Mouse (Mus musculus) heart, embryonic 13.5 days (tissue): ENCODE results near the gene Cdk20. TPM values are rescaled to one million over a fixed set of nuclear protein-coding genes. Genes with fewer than 3 reads are reported as not detected.

Experiments
- ATAC-seq: fragments of 200-750 bp; cut with Nextera tagmentation; 2 replicates; pipeline ENCODE4 v1.8.0; 2017; ENCODE audit warnings: moderate TSS enrichment; ENCODE audit not compliant: insufficient number of reproducible peaks, low FRiP score, low TSS enrichment; ENCODE audit errors: extremely low read depth
- H3K27ac ChIP-seq: fragments of 300-500 bp; sonication (generic); replicated peaks from 2 replicates; pipeline ENCODE4 v1.5.1; 2015; ENCODE audit warnings: moderate library complexity, mild to moderate bottlenecking, inconsistent platforms
- H3K27me3 ChIP-seq: fragments of 300-500 bp; sonication (generic); replicated peaks from 2 replicates; pipeline ENCODE4 v1.6.1; 2015; ENCODE audit warnings: mild to moderate bottlenecking, inconsistent platforms
- H3K36me3 ChIP-seq: fragments of 300-500 bp; sonication (generic); 2 replicates; pipeline ENCODE4 v1.6.1; 2015; ENCODE audit warnings: mild to moderate bottlenecking, inconsistent platforms
- H3K4me1 ChIP-seq: fragments of 300-500 bp; sonication (generic); 2 replicates; pipeline ENCODE4 v1.6.1; 2015; ENCODE audit warnings: inconsistent platforms
- H3K4me2 ChIP-seq: fragments of 300-500 bp; sonication (generic); 2 replicates; pipeline ENCODE4 v1.6.1; 2015; ENCODE audit warnings: inconsistent platforms, mild to moderate bottlenecking, moderate library complexity
- H3K4me3 ChIP-seq: fragments of 300-500 bp; sonication (generic); 2 replicates; pipeline ENCODE4 v1.5.1; 2015; ENCODE audit warnings: moderate library complexity, mild to moderate bottlenecking, inconsistent platforms
- H3K9ac ChIP-seq: fragments of 300-500 bp; sonication (generic); 2 replicates; pipeline ENCODE4 v1.6.1; 2015; ENCODE audit warnings: inconsistent platforms, mild to moderate bottlenecking, moderate library complexity
- H3K9me3 ChIP-seq: fragments of 300-500 bp; sonication (generic); 2 replicates; pipeline ENCODE4 v1.6.1; 2016; ENCODE audit warnings: inconsistent platforms
- WGBS: fragments of 180-500 bp; shearing (Covaris S2); methylation state at CpG from one replicate; pipeline ENCODE4 v1.1.7; 2015; ENCODE audit warnings: mixed read lengths; 5-methylcytosine and 5-hydroxymethylcytosine counted together
- polyA plus RNA-seq: library from polyadenylated mRNA; unstranded; fragments of >200 nt; fragmentation: Nextera tagmentation; extraction: Ambion mirVana; gene quantifications from 2 replicates; pipeline ENCODE4 v1.2.1, GENCODE M21; 2015

The Cdk20 gene
- 5.1 and 5.3 TPM in 2 replicates for polyA plus RNA-seq

GRCm38 (mm10) chr13:64432017-64432995 is at the start of gene Cdk20:
TSS of gene Cdk20 (plus strand) at chr13:64432314.
- Histone ChIP-seq H3K4me2 (peak within 1 kb of the TSS; percentile 79), H3K4me1 (peaks cover 13% of the 10 kb centered on the region), H3K27me3 (no peaks in the 10 kb centered on the region), H3K9me3 (no peaks in the 10 kb centered on the region), H3K36me3 (no peaks in the 10 kb centered on the region), H3K27ac (peak within 1 kb of the TSS; percentile 87), H3K4me3 (peak within 1 kb of the TSS; percentile 66), H3K9ac (peak within 1 kb of the TSS; percentile 75)
- under 1% methylated on average over 57 of the region's 57 CpGs for WGBS
- peak; percentile 94 for ATAC-seq

GRCm38 (mm10) chr13:64384937-64385336 is 47.2 kb upstream of the Cdk20 start:
- Histone ChIP-seq H3K9ac (no peak overlapping the region), H3K36me3 (no peaks in the 10 kb centered on the region), H3K4me1 (no peaks in the 10 kb centered on the region), H3K4me3 (no peak overlapping the region), H3K27ac (no peak overlapping the region), H3K9me3 (no peaks in the 10 kb centered on the region), H3K27me3 (no peaks in the 10 kb centered on the region), H3K4me2 (no peak overlapping the region)
- no peak for ATAC-seq
- 76% methylated on average over 3 of the region's 3 CpGs for WGBS

- WGBS = 28% methylated on average over 2 of the region's 2 CpGs
- no peak for ATAC-seq
- H3K4me2 ChIP-seq = no peak overlapping the region
- no peaks in the 10 kb centered on the region for H3K9me3 ChIP-seq
- H3K27ac ChIP-seq = no peak overlapping the region
- H3K9ac ChIP-seq = no peak overlapping the region
- H3K27me3 ChIP-seq = no peaks in the 10 kb centered on the region
- no peaks in the 10 kb centered on the region for H3K4me1 ChIP-seq
- H3K36me3 ChIP-seq = no peaks in the 10 kb centered on the region
- no peak overlapping the region for H3K4me3 ChIP-seq
Measured at GRCm38 (mm10) chr13:64386048-64386447, 46.1 kb upstream of the Cdk20 start.

GRCm38 (mm10) chr13:64388415-64388814 is 43.7 kb upstream of the Cdk20 start:
- H3K27ac ChIP-seq = no peak overlapping the region
- 75% methylated on average over 4 of the region's 4 CpGs for WGBS
- H3K4me1 ChIP-seq = no peaks in the 10 kb centered on the region
- H3K4me3 ChIP-seq = no peak overlapping the region
- no peak overlapping the region for H3K4me2 ChIP-seq
- no peaks in the 10 kb centered on the region for H3K9me3 ChIP-seq
- no peak for ATAC-seq
- no peaks in the 10 kb centered on the region for H3K36me3 ChIP-seq
- H3K27me3 ChIP-seq = no peaks in the 10 kb centered on the region
- no peak overlapping the region for H3K9ac ChIP-seq

- Histone ChIP-seq H3K27me3 (no peaks in the 10 kb centered on the region), H3K36me3 (no peaks in the 10 kb centered on the region), H3K9me3 (no peaks in the 10 kb centered on the region), H3K4me2 (no peak overlapping the region), H3K4me3 (no peak overlapping the region), H3K27ac (no peak overlapping the region), H3K4me1 (peaks cover 20% of the 10 kb centered on the region), H3K9ac (no peak overlapping the region)
- WGBS = 43% methylated on average over 8 of the region's 8 CpGs
- no peak for ATAC-seq
Measured at GRCm38 (mm10) chr13:64396979-64397378, 35.1 kb upstream of the Cdk20 start.

- H3K4me2 ChIP-seq = no peak overlapping the region
- ATAC-seq = no peak
- H3K27ac ChIP-seq = no peak overlapping the region
- H3K9me3 ChIP-seq = no peaks in the 10 kb centered on the region
- H3K27me3 ChIP-seq = no peaks in the 10 kb centered on the region
- no peaks in the 10 kb centered on the region for H3K36me3 ChIP-seq
- H3K4me1 ChIP-seq = peaks cover 28% of the 10 kb centered on the region
- WGBS = 85% methylated on average over 1 of the region's 1 CpGs
- no peak overlapping the region for H3K4me3 ChIP-seq
- no peak overlapping the region for H3K9ac ChIP-seq
Measured at GRCm38 (mm10) chr13:64398065-64398464, 34.0 kb upstream of the Cdk20 start.

GRCm38 (mm10) chr13:64399906-64400305 is 32.2 kb upstream of the Cdk20 start:
- no peak for ATAC-seq
- H3K4me3 ChIP-seq = no peak overlapping the region
- H3K36me3 ChIP-seq = no peaks in the 10 kb centered on the region
- 58% methylated on average over 3 of the region's 3 CpGs for WGBS
- no peaks in the 10 kb centered on the region for H3K9me3 ChIP-seq
- no peak overlapping the region for H3K9ac ChIP-seq
- H3K4me1 ChIP-seq = peaks cover 29% of the 10 kb centered on the region
- H3K4me2 ChIP-seq = no peak overlapping the region
- H3K27ac ChIP-seq = no peak overlapping the region
- no peaks in the 10 kb centered on the region for H3K27me3 ChIP-seq

- no peak overlapping the region for H3K4me3 ChIP-seq
- 35% methylated on average over 7 of the region's 7 CpGs for WGBS
Measured at GRCm38 (mm10) chr13:64400801-64401361, 31.2 kb upstream of the Cdk20 start.

GRCm38 (mm10) chr13:64402006-64402405 is 30.1 kb upstream of the Cdk20 start:
- peaks cover 33% of the 10 kb centered on the region for H3K4me1 ChIP-seq
- no peak overlapping the region for H3K9ac ChIP-seq
- WGBS = 62% methylated on average over 3 of the region's 3 CpGs
- no peak overlapping the region for H3K4me2 ChIP-seq
- no peaks in the 10 kb centered on the region for H3K9me3 ChIP-seq
- H3K4me3 ChIP-seq = no peak overlapping the region
- H3K27ac ChIP-seq = peak overlapping the region; percentile 74
- no peaks in the 10 kb centered on the region for H3K36me3 ChIP-seq
- no peak for ATAC-seq
- H3K27me3 ChIP-seq = no peaks in the 10 kb centered on the region

More at GRCm38 (mm10) chr13:64400801-64401361, 31.2 kb upstream of the Cdk20 start:
- H3K9me3 ChIP-seq = no peaks in the 10 kb centered on the region
- ATAC-seq = no peak
- H3K27ac ChIP-seq = peak overlapping the region; percentile 74
- H3K36me3 ChIP-seq = no peaks in the 10 kb centered on the region
- peaks cover 33% of the 10 kb centered on the region for H3K4me1 ChIP-seq
- 0 out of 2 replicates have a peak overlapping the region, but pooled peaks have one; percentile 28 for H3K9ac ChIP-seq
- no peaks in the 10 kb centered on the region for H3K27me3 ChIP-seq
- H3K4me2 ChIP-seq = peak overlapping the region; percentile 39

GRCm38 (mm10) chr13:64402504-64402949 is 29.6 kb upstream of the Cdk20 start:
- Histone ChIP-seq H3K4me3 (no peak overlapping the region), H3K4me2 (no peak overlapping the region), H3K36me3 (no peaks in the 10 kb centered on the region), H3K4me1 (peaks cover 31% of the 10 kb centered on the region), H3K9me3 (no peaks in the 10 kb centered on the region), H3K27me3 (no peaks in the 10 kb centered on the region), H3K9ac (no peak overlapping the region), H3K27ac (peak overlapping the region; percentile 74)
- ATAC-seq = no peak
- 64% methylated on average over 10 of the region's 10 CpGs for WGBS

GRCm38 (mm10) chr13:64402951-64403460 is 29.1 kb upstream of the Cdk20 start:
- Histone ChIP-seq H3K9me3 (no peaks in the 10 kb centered on the region), H3K27ac (0 out of 2 replicates have a peak overlapping the region, but pooled peaks have one; percentile 3), H3K4me3 (no peak overlapping the region), H3K27me3 (no peaks in the 10 kb centered on the region), H3K36me3 (no peaks in the 10 kb centered on the region), H3K9ac (no peak overlapping the region), H3K4me1 (peaks cover 31% of the 10 kb centered on the region), H3K4me2 (no peak overlapping the region)
- WGBS = 75% methylated on average over 8 of the region's 8 CpGs
- ATAC-seq = no peak
